Mouse (Mus musculus): ENCODE results near the gene Ddc. TPM values are rescaled to one million over a fixed set of nuclear protein-coding genes. Genes with fewer than 3 reads are reported as not detected.

Ddc gene
- 1 to 10 TPM; 3.9 to 4.2 TPM for total RNA-seq (2021)
- long read RNA-seq, experiment 1, partial matches to known transcripts, result 0 of 1 reads
- long read RNA-seq, experiment 1, other reads (novel, unspliced or antisense), result 1 of 1 reads
- long read RNA-seq, experiment 2, partial matches to known transcripts, result 0 of 5 reads
- long read RNA-seq, experiment 2, other reads (novel, unspliced or antisense), result 2 of 5 reads

- no peak for DNase-seq (ENCODE audit: low spot score in 2 of 2)
These were observed at the start of gene Ddc for GRCm38 (mm10) chr11:11897645-11898357. TSS of gene Ddc (minus strand) at chr11:11898144.

GRCm38 (mm10) chr11:11945766-11946165, 47.8 kb upstream of the Ddc start:
- no peak for DNase-seq (ENCODE audit: low spot score in 2 of 2)

GRCm38 (mm10) chr11:11944814-11945213, 46.9 kb upstream of the Ddc start:
- no peak for DNase-seq (ENCODE audit: low spot score in 2 of 2)

GRCm38 (mm10) chr11:11944082-11944349, 46.1 kb upstream of the Ddc start:
- no peak for DNase-seq (ENCODE audit: low spot score in 2 of 2)

GRCm38 (mm10) chr11:11943240-11944081, 45.5 kb upstream of the Ddc start:
- no peak for DNase-seq (ENCODE audit: low spot score in 2 of 2)

- no peak for DNase-seq (ENCODE audit: low spot score in 2 of 2)
These were observed 44.6 kb upstream of the Ddc start for GRCm38 (mm10) chr11:11942320-11943217.

GRCm38 (mm10) chr11:11940833-11941681, 43.1 kb upstream of the Ddc start:
- DNase-seq (ENCODE audit: low spot score in 2 of 2), result no peak

- DNase-seq (ENCODE audit: low spot score in 2 of 2), result no peak
These were observed 41.7 kb upstream of the Ddc start for GRCm38 (mm10) chr11:11939611-11940010.

- DNase-seq (ENCODE audit: low spot score in 2 of 2), result no peak
These were observed 40.6 kb upstream of the Ddc start for GRCm38 (mm10) chr11:11938591-11938990.

GRCm38 (mm10) chr11:11937340-11938030, 39.5 kb upstream of the Ddc start:
- DNase-seq (ENCODE audit: low spot score in 2 of 2), result no peak

- no peak for DNase-seq (ENCODE audit: low spot score in 2 of 2)
These were observed 36.9 kb upstream of the Ddc start for GRCm38 (mm10) chr11:11934808-11935207.

- peak; percentile 5 to 13 for DNase-seq (ENCODE audit: low spot score in 2 of 2)
These were observed 34.3 kb upstream of the Ddc start for GRCm38 (mm10) chr11:11932102-11932789.

GRCm38 (mm10) chr11:11931688-11932087, 33.7 kb upstream of the Ddc start:
- DNase-seq (ENCODE audit: low spot score in 2 of 2), result no peak

- no peak for DNase-seq (ENCODE audit: low spot score in 2 of 2)
These were observed 32.6 kb upstream of the Ddc start for GRCm38 (mm10) chr11:11930527-11930926.

- DNase-seq (ENCODE audit: low spot score in 2 of 2), result no peak
These were observed 31.1 kb upstream of the Ddc start for GRCm38 (mm10) chr11:11929059-11929458.

GRCm38 (mm10) chr11:11928586-11928985, 30.6 kb upstream of the Ddc start:
- DNase-seq (ENCODE audit: low spot score in 2 of 2), result no peak

- DNase-seq (ENCODE audit: low spot score in 2 of 2), result no peak
These were observed 26.0 kb upstream of the Ddc start for GRCm38 (mm10) chr11:11923900-11924299.

GRCm38 (mm10) chr11:11923345-11923744, 25.4 kb upstream of the Ddc start:
- DNase-seq (ENCODE audit: low spot score in 2 of 2), result no peak

- DNase-seq (ENCODE audit: low spot score in 2 of 2), result no peak
These were observed 24.2 kb upstream of the Ddc start for GRCm38 (mm10) chr11:11922106-11922505.
